Mouse (Mus musculus): ENCODE results near the gene Ncapg.
A peak's percentile ranks its signal among the peaks of the same experiment; 100 is the strongest.
"Not testable (repeated sequence)": the region's sequence is repeated elsewhere in the genome, so short reads cannot be mapped to it uniquely, and the experiment has no call there.

Gene Ncapg

GRCm38 (mm10) chr5:45669598-45670279 is at the start of gene Ncapg:
Gene Ncapg, plus strand, starts transcription at chr5:45669919.
- peak; percentile 93 for DNase-seq (ENCODE audit: low read depth, low spot score)

GRCm38 (mm10) chr5:45621511-45621910 is 48.2 kb upstream of the Ncapg start:
- DNase-seq (ENCODE audit: low read depth, low spot score), result no peak

- no peak for DNase-seq (ENCODE audit: low read depth, low spot score)
These were observed 41.9 kb upstream of the Ncapg start for GRCm38 (mm10) chr5:45627771-45628170.

- no peak for DNase-seq (ENCODE audit: low read depth, low spot score)
These were observed 40.2 kb upstream of the Ncapg start for GRCm38 (mm10) chr5:45629470-45629869.

GRCm38 (mm10) chr5:45638378-45638777 is 31.3 kb upstream of the Ncapg start:
- no peak for DNase-seq (ENCODE audit: low read depth, low spot score)

GRCm38 (mm10) chr5:45638806-45639714 is 30.7 kb upstream of the Ncapg start, which contains the start of gene Fam184b:
Gene Fam184b, minus strand, starts transcription at chr5:45639614.
- DNase-seq (ENCODE audit: low read depth, low spot score), result peak; percentile 58

GRCm38 (mm10) chr5:45639715-45640092 is 30.0 kb upstream of the Ncapg start:
- no peak for DNase-seq (ENCODE audit: low read depth, low spot score)

GRCm38 (mm10) chr5:45651026-45651703 is 18.6 kb upstream of the Ncapg start:
- DNase-seq (ENCODE audit: low read depth, low spot score), result no peak

GRCm38 (mm10) chr5:45658406-45658805 is 11.3 kb upstream of the Ncapg start:
- not testable (repeated sequence) for DNase-seq (ENCODE audit: low read depth, low spot score)

GRCm38 (mm10) chr5:45668324-45668723 is 1.4 kb upstream of the Ncapg start:
- DNase-seq (ENCODE audit: low read depth, low spot score), result peak; percentile 24

GRCm38 (mm10) chr5:45668831-45669230 is 888 bp upstream of the Ncapg start:
- peak; percentile 4 for DNase-seq (ENCODE audit: low read depth, low spot score)

- peak; percentile 0 for DNase-seq (ENCODE audit: low read depth, low spot score)
These were observed 503 bp upstream of the Ncapg start for GRCm38 (mm10) chr5:45669234-45669597.

GRCm38 (mm10) chr5:45670280-45670670 is 556 bp downstream of the Ncapg start:
- no peak for DNase-seq (ENCODE audit: low read depth, low spot score)

- DNase-seq (ENCODE audit: low read depth, low spot score), result no peak
These were observed 1.3 kb downstream of the Ncapg start for GRCm38 (mm10) chr5:45670894-45671494.

GRCm38 (mm10) chr5:45675032-45675431 is 5.3 kb downstream of the Ncapg start:
- DNase-seq (ENCODE audit: low read depth, low spot score), result no peak

GRCm38 (mm10) chr5:45677639-45678038 is 7.9 kb downstream of the Ncapg start:
- no peak for DNase-seq (ENCODE audit: low read depth, low spot score)

GRCm38 (mm10) chr5:45679955-45680354 is 10.2 kb downstream of the Ncapg start:
- DNase-seq (ENCODE audit: low read depth, low spot score), result no peak

- no peak for DNase-seq (ENCODE audit: low read depth, low spot score)
These were observed 13.7 kb downstream of the Ncapg start for GRCm38 (mm10) chr5:45683388-45683787.

- DNase-seq (ENCODE audit: low read depth, low spot score), result no peak
These were observed 15.5 kb downstream of the Ncapg start for GRCm38 (mm10) chr5:45685243-45685642.

- no peak for DNase-seq (ENCODE audit: low read depth, low spot score)
These were observed 16.5 kb downstream of the Ncapg start for GRCm38 (mm10) chr5:45686223-45686622.

GRCm38 (mm10) chr5:45689152-45689551 is 19.4 kb downstream of the Ncapg start:
- DNase-seq (ENCODE audit: low read depth, low spot score), result no peak

- DNase-seq (ENCODE audit: low read depth, low spot score), result no peak
These were observed 21.1 kb downstream of the Ncapg start for GRCm38 (mm10) chr5:45690802-45691201.
